Mouse (Mus musculus): ENCODE data around the gene Haao.

DNA sequence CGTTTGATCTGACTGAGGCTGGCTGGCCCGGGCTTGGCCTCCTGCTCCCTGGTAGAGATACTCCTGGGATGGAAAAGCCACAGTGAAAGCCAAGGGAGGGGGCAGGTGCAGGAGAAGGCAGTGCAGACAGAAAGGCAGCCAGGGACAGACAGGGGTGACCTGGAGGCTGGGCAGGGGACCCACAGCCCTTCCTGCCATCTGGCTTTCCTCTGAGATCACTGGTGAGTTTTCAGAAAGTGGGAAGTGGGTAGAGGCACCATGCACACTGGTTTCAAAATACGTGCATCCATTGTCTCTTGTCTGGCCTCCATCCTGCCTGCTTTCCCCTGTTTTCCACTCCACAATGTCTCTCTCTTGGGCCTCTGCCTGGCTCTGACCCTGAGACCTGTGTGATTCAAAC, 18.4 kb downstream of the Haao start:
- TF ChIP-seq CTCF (conservative IDR thresholded peaks at IDR 0.05; ENCODE audit: insufficient read depth, insufficient read length, low read depth, low read length) (no peak), POLR2A (IDR thresholded peaks at IDR 0.05; ENCODE audit: low read depth, low read length) (no peak)
